Mouse (Mus musculus): Measurements from ENCODE around the gene Tmem222. TPM values are rescaled to one million over a fixed set of nuclear protein-coding genes. Genes with fewer than 3 reads are reported as not detected.

The Tmem222 gene
- 10 to 100 TPM; 54.9 to 80.1 TPM for polyA plus RNA-seq (2012; fragmentation: generic; extraction: Trizol)

DNA sequence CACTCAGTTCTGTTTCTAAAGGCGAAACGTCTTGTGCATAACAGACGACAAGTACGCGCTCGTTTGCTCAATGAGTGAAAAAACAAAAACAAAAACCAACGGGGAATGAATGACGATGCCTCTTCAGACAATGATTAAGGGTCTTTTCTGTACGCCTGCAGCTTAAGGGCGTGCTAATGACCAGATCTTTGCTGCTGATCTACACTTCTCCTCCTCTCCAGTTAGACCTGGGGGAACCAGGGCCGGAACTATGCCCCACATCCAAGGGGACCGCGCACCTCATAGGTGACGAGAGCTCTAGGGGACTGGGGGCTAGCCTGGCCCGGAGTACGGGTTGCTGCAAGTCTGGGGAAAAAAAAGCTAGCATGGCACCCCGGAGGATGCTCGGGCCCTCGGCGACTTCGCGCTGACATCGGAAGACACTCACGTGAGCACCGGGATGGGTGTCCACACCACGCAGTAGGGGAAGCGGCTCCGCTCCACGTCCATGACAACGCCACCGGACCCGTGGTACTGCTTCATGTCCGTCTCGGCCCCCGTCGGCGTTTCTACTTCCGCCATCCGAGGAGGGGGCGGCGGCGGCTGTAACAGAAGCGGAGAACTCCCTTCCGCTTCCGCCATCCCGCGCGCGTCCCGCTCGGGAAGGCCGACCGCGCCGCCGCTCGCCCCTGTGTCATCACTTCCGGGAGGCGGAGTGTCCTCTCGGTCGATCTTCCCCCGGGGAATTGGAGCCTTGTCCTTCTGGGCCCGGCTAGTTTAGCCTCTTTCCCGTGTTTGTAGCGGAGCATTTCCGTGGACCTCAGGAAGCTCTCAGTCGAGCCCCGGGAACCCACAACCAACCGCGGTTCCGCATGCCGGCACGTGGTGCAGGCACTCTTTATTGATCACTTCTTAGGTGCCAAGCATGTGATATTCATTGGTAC lies at the start of gene Tmem222:
TSS of gene Tmem222 (minus strand) at position 689 of the 923 bp plus-strand sequence.

DNA sequence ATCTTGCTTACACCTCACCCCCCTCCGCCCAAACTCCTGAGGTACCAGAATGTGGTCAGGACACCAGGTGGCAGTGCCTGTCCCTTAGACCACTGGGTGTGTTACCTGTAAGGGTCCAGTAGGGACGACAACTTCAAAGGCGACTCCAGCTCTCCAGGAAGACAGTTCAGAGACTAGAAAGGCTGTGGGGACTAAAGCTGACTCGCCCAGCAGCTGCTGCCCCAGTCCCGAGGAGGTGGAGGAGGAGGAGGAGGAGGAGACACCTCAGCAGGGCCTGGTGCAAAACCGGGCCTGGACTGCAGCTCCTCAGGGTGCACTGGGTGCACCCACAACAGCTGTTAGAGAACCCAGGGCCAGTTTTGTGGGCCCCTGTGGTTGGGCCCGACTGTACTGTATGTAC lies 14.7 kb downstream of the Tmem222 start, which contains the start of gene Sytl1:
TSS of gene Sytl1 (minus strand) at position 232 of the 400 bp plus-strand sequence.

DNA sequence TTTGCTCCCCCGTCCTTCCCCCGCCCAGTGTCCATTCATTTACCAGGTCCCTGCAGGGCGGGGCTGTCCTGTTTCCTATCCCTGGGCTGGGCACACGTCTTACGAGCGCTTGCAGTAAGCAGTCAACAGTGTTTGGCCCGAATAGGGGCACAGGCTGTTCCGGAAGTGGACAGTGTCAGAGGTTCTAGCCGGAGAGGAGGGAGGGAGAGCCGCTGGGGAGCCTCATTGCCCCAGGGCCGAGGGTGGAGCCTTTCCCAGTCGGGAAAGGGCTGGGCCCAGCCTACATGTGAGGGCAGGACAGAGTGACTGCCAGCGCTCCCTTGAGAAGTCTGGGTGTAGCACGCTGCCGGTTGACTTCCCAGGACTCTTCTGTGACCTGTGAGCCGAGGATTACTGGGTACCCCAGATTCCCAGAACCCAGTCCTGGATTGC lies 37.1 kb downstream of the Tmem222 start, which contains the start of gene Map3k6:
TSS of gene Map3k6 (plus strand) at position 329 of the 432 bp plus-strand sequence.

Other genes starting within 250 kb of the Tmem222 start
- 10 to 100 TPM in 1 of 2 experiments, 1 to 10 TPM in 1; 9.9 to 56.7 TPM for gene Wasf2, start 147.3 kb downstream of the Tmem222 start, polyA plus RNA-seq (2012; fragmentation: generic; extraction: Trizol)
- gene Cd164l2, start 65.7 kb downstream of the Tmem222 start, polyA plus RNA-seq (2012; fragmentation: generic; extraction: Trizol): under 1 TPM; 0.05 to 0.11 TPM
- under 1 TPM; 0.02 to 0.13 TPM for gene Gpr3, start 65.3 kb downstream of the Tmem222 start, polyA plus RNA-seq (2012; fragmentation: generic; extraction: Trizol)
- gene Map3k6, start 37.0 kb downstream of the Tmem222 start, polyA plus RNA-seq (2012; fragmentation: generic; extraction: Trizol): 1 to 10 TPM in 1 of 2 experiments, under 1 TPM in 1; 0.74 to 1.4 TPM
- 1 to 10 TPM in 1 of 2 experiments, under 1 TPM in 1; 0.62 to 3.1 TPM for gene Sytl1, start 14.7 kb downstream of the Tmem222 start, polyA plus RNA-seq (2012; fragmentation: generic; extraction: Trizol)
- gene Wdtc1, start 75.7 kb upstream of the Tmem222 start, polyA plus RNA-seq (2012; fragmentation: generic; extraction: Trizol): 10 to 100 TPM in 1 of 2 experiments, 1 to 10 TPM in 1; 9.9 to 23.1 TPM
- 10 to 100 TPM in 1 of 2 experiments, 1 to 10 TPM in 1; 6.0 to 25.5 TPM for gene Slc9a1, start 91.9 kb upstream of the Tmem222 start, polyA plus RNA-seq (2012; fragmentation: generic; extraction: Trizol)
- 10 to 100 TPM; 10.2 to 10.5 TPM for gene Tent5b, start 202.3 kb upstream of the Tmem222 start, polyA plus RNA-seq (2012; fragmentation: generic; extraction: Trizol)
- 1 to 10 TPM; 2.5 to 6.5 TPM for gene Trnp1, start 220.8 kb upstream of the Tmem222 start, polyA plus RNA-seq (2012; fragmentation: generic; extraction: Trizol)
- gene Kdf1, start 241.2 kb upstream of the Tmem222 start, polyA plus RNA-seq (2012; fragmentation: generic; extraction: Trizol): under 1 TPM in 1 of 2 experiments, not detected in 1; 0.07 TPM

Data from C3H10T1/2 (cell line).